Mouse (Mus musculus) spleen, adult 2 months (tissue): ENCODE data around the gene Gm17490. TPM values are rescaled to one million over a fixed set of nuclear protein-coding genes. Genes with fewer than 3 reads are reported as not detected.
A peak's percentile ranks its signal among the peaks of the same experiment; 100 is the strongest.

Experiments
- DNase-seq, 2 experiments: peaks; one replicate each; pipeline versions ENCODE4 v3.0.0 to v3.0.0-alpha.2; 2012 to 2021; ENCODE audit warnings: low spot score in 2 of 2, low read depth in 1 of 2
- H3K27ac ChIP-seq: fragments of 200-500 bp; 2 replicates; pipeline ENCODE4 v1.5.1; 2012; ENCODE audit warnings: low read length, inconsistent platforms; ENCODE audit not compliant: insufficient read depth
- H3K27me3 ChIP-seq: fragments of 200-500 bp; 2 replicates; pipeline ENCODE4 v1.6.1; 2012; ENCODE audit warnings: mild to moderate bottlenecking, moderate library complexity, low read length, inconsistent platforms; ENCODE audit not compliant: control insufficient read depth, insufficient read depth
- H3K36me3 ChIP-seq: fragments of 200-500 bp; 2 replicates; pipeline ENCODE4 v1.6.1; 2012; ENCODE audit warnings: mild to moderate bottlenecking, low read length, inconsistent platforms; ENCODE audit not compliant: control insufficient read depth, insufficient read depth
- H3K4me1 ChIP-seq: fragments of 200-500 bp; 2 replicates; pipeline ENCODE4 v1.6.1; 2011; ENCODE audit warnings: inconsistent platforms; ENCODE audit not compliant: control insufficient read depth, insufficient read depth, insufficient read length
- H3K4me3 ChIP-seq: fragments of 200-500 bp; 2 replicates; pipeline ENCODE4 v1.5.1; 2011; ENCODE audit warnings: mild to moderate bottlenecking, inconsistent platforms; ENCODE audit not compliant: insufficient read depth, insufficient read length; ENCODE audit errors: extremely low read depth
- CTCF ChIP-seq: fragments of 200-500 bp; IDR thresholded peaks from 2 replicates; pipeline ENCODE4 v1.5.1; 2011; ENCODE audit warnings: mild to moderate bottlenecking, inconsistent platforms; ENCODE audit not compliant: insufficient read depth, insufficient read length, insufficient replicate concordance; ENCODE audit errors: extremely low read depth
- POLR2A ChIP-seq: fragments of 200-500 bp; IDR thresholded peaks from 2 replicates; pipeline ENCODE4 v1.6.1; 2011; ENCODE audit warnings: low read depth, low read length, inconsistent platforms
- WGBS: fragments of 180-500 bp; shearing (Covaris S2); methylation state at CpG from one replicate; pipeline ENCODE4 v1.1.7; 2018; 5-methylcytosine and 5-hydroxymethylcytosine counted together
- polyA plus RNA-seq: library from polyadenylated mRNA; depleted of rRNA; stranded (reverse); fragments of >200 nt; gene quantifications from 2 replicates; pipeline ENCODE4 v1.2.3, GENCODE M21; 2012

Gene Gm17490
- polyA plus RNA-seq, 1 experiment = not detected

DNA sequence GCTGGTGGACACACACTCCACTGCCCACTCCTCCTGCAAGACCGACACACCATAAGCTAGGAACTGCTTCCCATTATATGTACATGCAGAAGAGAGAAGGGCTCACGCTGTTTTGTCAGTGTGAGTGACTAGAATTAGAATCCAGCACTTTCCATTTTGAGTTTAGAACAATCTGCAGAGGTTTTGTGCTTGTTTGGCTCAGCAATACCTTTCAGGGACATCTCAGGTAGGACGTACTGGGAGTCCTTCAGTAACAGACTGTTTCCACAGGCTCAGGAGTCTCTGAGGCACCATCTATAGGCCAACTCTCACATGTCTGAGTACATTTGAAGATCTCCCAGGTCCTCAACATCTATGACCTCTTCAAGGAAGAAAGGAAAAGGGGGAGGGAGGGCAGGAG is 26.1 kb upstream of the Gm17490 start:
- H3K27me3 ChIP-seq = no peaks in the 10 kb centered on the region
- H3K4me3 ChIP-seq = no peak overlapping the region
- H3K4me1 ChIP-seq = peaks cover 19% of the 10 kb centered on the region
- DNase-seq = no peak
- H3K27ac ChIP-seq = no peak overlapping the region
- TF ChIP-seq POLR2A = no peak
- TF ChIP-seq CTCF = no peak
- no peaks in the 10 kb centered on the region for H3K36me3 ChIP-seq
- WGBS = 88% methylated on average over 3 of the region's 3 CpGs

DNA sequence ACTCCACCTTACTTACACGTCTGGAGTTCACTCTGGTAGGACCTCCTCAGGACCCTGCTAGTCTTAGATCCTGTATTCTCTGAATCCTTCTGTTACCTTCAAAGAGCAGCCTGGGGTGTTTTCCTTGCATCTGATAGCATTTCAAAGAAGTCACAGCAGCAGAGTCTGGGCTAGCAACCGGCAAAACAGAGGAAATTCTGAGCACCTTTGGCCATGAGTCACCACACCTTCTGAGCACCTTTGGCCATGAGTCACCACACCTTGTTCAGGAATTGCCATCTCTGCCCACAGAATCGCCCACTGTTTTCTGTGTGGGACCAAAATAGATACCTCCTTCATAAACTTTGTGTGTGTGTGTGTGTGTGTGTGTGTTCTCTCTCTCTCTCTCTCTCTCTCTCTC is 25.4 kb upstream of the Gm17490 start:
- H3K27ac ChIP-seq = no peak overlapping the region
- H3K36me3 ChIP-seq = no peaks in the 10 kb centered on the region
- no peaks in the 10 kb centered on the region for H3K27me3 ChIP-seq
- WGBS = 60% methylated on average over 3 of the region's 3 CpGs
- peaks cover 19% of the 10 kb centered on the region for H3K4me1 ChIP-seq
- DNase-seq = no peak
- H3K4me3 ChIP-seq = no peak overlapping the region
- TF ChIP-seq CTCF = no peak
- TF ChIP-seq POLR2A = no peak

DNA sequence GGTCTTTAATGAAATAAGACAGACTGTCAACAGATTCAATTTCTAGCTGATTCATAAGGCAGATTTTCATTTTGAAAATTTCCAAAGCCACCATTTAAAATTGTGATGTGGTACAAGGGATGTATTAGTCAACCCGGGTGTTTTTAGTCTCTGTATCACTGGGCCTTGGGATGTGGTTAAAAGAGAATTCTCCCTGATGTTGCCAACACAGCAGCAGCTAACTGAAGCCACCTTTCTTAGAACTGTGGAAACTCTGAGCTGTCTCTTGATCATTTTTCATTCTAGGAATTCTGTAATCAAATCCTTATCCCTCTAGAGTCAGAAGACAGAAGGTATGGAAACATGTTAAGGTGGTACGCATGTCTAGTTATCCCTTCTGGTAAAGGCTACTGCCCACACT is 19.2 kb upstream of the Gm17490 start:
- TF ChIP-seq POLR2A (no peak), CTCF (no peak)
- Histone ChIP-seq H3K4me3 (no peak overlapping the region), H3K4me1 (peaks cover 3% of the 10 kb centered on the region), H3K27ac (no peak overlapping the region), H3K27me3 (no peaks in the 10 kb centered on the region), H3K36me3 (no peaks in the 10 kb centered on the region)
- 79% methylated on average over 2 of the region's 2 CpGs for WGBS
- DNase-seq = no peak

- Histone ChIP-seq H3K27me3 (no peaks in the 10 kb centered on the region), H3K36me3 (no peaks in the 10 kb centered on the region), H3K4me3 (no peak overlapping the region; the same call in 1 of the 2 replicates), H3K4me1 (peaks cover 3% of the 10 kb centered on the region), H3K27ac (no peak overlapping the region)
- DNase-seq = no peak
- WGBS = 82% methylated on average over 1 of the region's 1 CpGs
- no peak for TF ChIP-seq POLR2A
- no peak for TF ChIP-seq CTCF
Measured at GRCm38 (mm10) chr2:11644057-11644456, 18.0 kb upstream of the Gm17490 start.

DNA sequence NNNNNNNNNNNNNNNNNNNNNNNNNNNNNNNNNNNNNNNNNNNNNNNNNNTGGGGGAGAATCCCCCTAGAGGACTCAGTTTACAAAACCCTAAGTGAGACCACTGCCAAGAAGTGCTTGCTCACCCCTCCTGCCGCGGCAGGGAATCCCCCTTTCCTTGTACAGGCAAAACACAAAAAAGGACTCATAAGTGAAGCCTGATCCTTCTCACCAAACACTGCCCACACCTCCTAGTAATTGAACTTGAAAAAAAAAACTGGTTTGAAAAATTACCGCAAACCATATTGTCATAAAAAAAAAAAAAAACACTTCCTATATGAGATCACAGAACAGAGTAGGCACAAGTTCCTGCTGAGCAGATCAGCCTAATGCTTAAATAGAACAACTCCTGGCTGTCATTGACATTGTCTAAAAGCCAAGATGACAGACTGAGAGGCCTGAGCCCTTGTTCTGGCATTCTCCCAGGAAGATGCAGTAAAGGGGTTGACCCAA is 16.4 kb upstream of the Gm17490 start, which contains the start of gene Il2ra:
Il2ra (plus strand) TSS at position 357 of the 491 bp plus-strand sequence.
- no peak for DNase-seq
- Histone ChIP-seq H3K27me3 (no peaks in the 10 kb centered on the region), H3K36me3 (no peaks in the 10 kb centered on the region), H3K27ac (peak within 1 kb of the TSS; percentile 51), H3K4me3 (no peak within 1 kb of the TSS), H3K4me1 (peaks cover 3% of the 10 kb centered on the region)
- TF ChIP-seq POLR2A (no peak), CTCF (no peak)
- 30% methylated on average over 3 of the region's 3 CpGs for WGBS

DNA sequence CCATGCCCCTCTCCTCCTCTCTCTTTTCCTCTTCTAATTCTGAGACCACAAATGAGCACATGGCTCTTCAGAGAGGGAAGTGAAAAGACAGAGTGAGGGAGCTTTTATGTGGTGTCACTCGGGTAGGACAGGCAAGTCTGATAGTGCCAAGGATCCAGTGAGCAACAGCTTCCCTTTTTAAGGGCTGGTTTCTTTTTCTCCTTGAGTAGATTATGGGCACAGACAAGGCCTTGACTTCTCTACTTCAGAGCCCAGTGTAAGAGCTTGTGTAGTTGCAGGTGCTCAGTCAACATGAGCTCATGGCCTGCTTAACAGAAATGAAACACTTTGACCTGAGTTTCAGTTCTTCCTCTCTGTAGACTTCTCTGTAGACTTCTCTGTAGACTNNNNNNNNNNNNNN is 11.1 kb upstream of the Gm17490 start:
- H3K27me3 ChIP-seq = no peaks in the 10 kb centered on the region
- H3K4me1 ChIP-seq = peaks cover 22% of the 10 kb centered on the region
- peak overlapping the region; percentile 81 for H3K27ac ChIP-seq
- TF ChIP-seq POLR2A (no peak), CTCF (no peak)
- 3% methylated on average over 1 of the region's 1 CpGs for WGBS
- no peak overlapping the region for H3K4me3 ChIP-seq
- DNase-seq = peak; percentile 26 to 74
- no peaks in the 10 kb centered on the region for H3K36me3 ChIP-seq

GRCm38 (mm10) chr2:11636138-11636480 is 10.0 kb upstream of the Gm17490 start:
- no peak for TF ChIP-seq POLR2A
- no peak for TF ChIP-seq CTCF
- no peak for DNase-seq
- WGBS = 29% methylated on average over 3 of the region's 3 CpGs
- Histone ChIP-seq H3K36me3 (no peaks in the 10 kb centered on the region), H3K4me3 (no peak overlapping the region), H3K4me1 (peaks cover 22% of the 10 kb centered on the region), H3K27me3 (no peaks in the 10 kb centered on the region), H3K27ac (peak overlapping the region; percentile 81)
